Mouse (Mus musculus) brown adipose tissue, adult 24 weeks (tissue): ENCODE measurements at regions not wholly inside any gene's neighbourhood (a gene's known extent, or its start where the extent isn't known, plus 50 kb on each side); places are given as distances from the start of the nearest gene placed in this dataset.
A peak's percentile ranks its signal among the peaks of the same experiment; 100 is the strongest.

ENCODE experiments used
- H3K27ac ChIP-seq: fragments of 200-500 bp; replicated peaks from 2 replicates; pipeline ENCODE4 v1.5.1; 2012; ENCODE audit warnings: low read depth, mild to moderate bottlenecking, low read length
- H3K4me1 ChIP-seq: fragments of 200-500 bp; 2 replicates; pipeline ENCODE4 v1.6.1; 2012; ENCODE audit warnings: low read length, mixed read lengths; ENCODE audit not compliant: control insufficient read depth, insufficient read depth, insufficient read length
- H3K4me3 ChIP-seq: fragments of 200-500 bp; 2 replicates; pipeline ENCODE4 v1.5.1; 2012; ENCODE audit warnings: low read depth, mild to moderate bottlenecking, low read length, moderate library complexity; ENCODE audit not compliant: insufficient read depth

GRCm38 (mm10) chr13:71460607-71461006 is 502.9 kb downstream of the Irx1 start:
- Histone ChIP-seq H3K4me1 (no peaks in the 10 kb centered on the region), H3K27ac (no peak overlapping the region), H3K4me3 (no peak overlapping the region)

GRCm38 (mm10) chr13:71460097-71460496 is 503.4 kb downstream of the Irx1 start:
- Histone ChIP-seq H3K4me3 (no peak overlapping the region), H3K27ac (no peak overlapping the region), H3K4me1 (no peaks in the 10 kb centered on the region)

GRCm38 (mm10) chr13:71459022-71459536 is 504.4 kb downstream of the Irx1 start:
- Histone ChIP-seq H3K27ac (no peak overlapping the region), H3K4me1 (no peaks in the 10 kb centered on the region), H3K4me3 (no peak overlapping the region)

GRCm38 (mm10) chr13:71458061-71458935 is 505.2 kb downstream of the Irx1 start:
- H3K4me3 ChIP-seq: peak overlapping the region; percentile 36; the same call in 1 of the 2 replicates

GRCm38 (mm10) chr13:71457550-71457949 is 506.0 kb downstream of the Irx1 start:
- H3K4me3 ChIP-seq: no peak overlapping the region
- H3K27ac ChIP-seq: no peak overlapping the region
- no peaks in the 10 kb centered on the region for H3K4me1 ChIP-seq

More at GRCm38 (mm10) chr13:71458061-71458935, 505.2 kb downstream of the Irx1 start:
- no peak overlapping the region for H3K27ac ChIP-seq
- no peaks in the 10 kb centered on the region for H3K4me1 ChIP-seq

- H3K4me1 ChIP-seq: no peaks in the 10 kb centered on the region
- no peak overlapping the region for H3K4me3 ChIP-seq
- no peak overlapping the region for H3K27ac ChIP-seq
Observed at GRCm38 (mm10) chr13:71452258-71452657, 511.3 kb downstream of the Irx1 start.

GRCm38 (mm10) chr13:71437601-71438099 is 525.9 kb downstream of the Irx1 start:
- H3K27ac ChIP-seq: no peak overlapping the region

GRCm38 (mm10) chr13:71403654-71404560 is 559.6 kb downstream of the Irx1 start:
- H3K27ac ChIP-seq: no peak overlapping the region
- no peaks in the 10 kb centered on the region for H3K4me1 ChIP-seq
- no peak overlapping the region for H3K4me3 ChIP-seq

More at GRCm38 (mm10) chr13:71437601-71438099, 525.9 kb downstream of the Irx1 start:
- H3K4me3 ChIP-seq: no peak overlapping the region
- H3K4me1 ChIP-seq: no peaks in the 10 kb centered on the region

GRCm38 (mm10) chr13:71393716-71394309 is 552.2 kb upstream of the Adamts16 start:
- no peak overlapping the region for H3K27ac ChIP-seq
- no peak overlapping the region for H3K4me3 ChIP-seq
- H3K4me1 ChIP-seq: no peaks in the 10 kb centered on the region

- no peaks in the 10 kb centered on the region for H3K4me1 ChIP-seq
- no peak overlapping the region for H3K4me3 ChIP-seq
- H3K27ac ChIP-seq: no peak overlapping the region
Observed at GRCm38 (mm10) chr13:71378641-71379040, 537.0 kb upstream of the Adamts16 start.

GRCm38 (mm10) chr13:71375909-71376606 is 534.4 kb upstream of the Adamts16 start:
- no peak overlapping the region for H3K4me3 ChIP-seq
- H3K27ac ChIP-seq: no peak overlapping the region
- H3K4me1 ChIP-seq: no peaks in the 10 kb centered on the region

- H3K4me1 ChIP-seq: no peaks in the 10 kb centered on the region
- H3K27ac ChIP-seq: no peak overlapping the region
- H3K4me3 ChIP-seq: no peak overlapping the region
Observed at GRCm38 (mm10) chr13:71372701-71373685, 531.4 kb upstream of the Adamts16 start.

GRCm38 (mm10) chr13:71369832-71370231 is 528.2 kb upstream of the Adamts16 start:
- no peak overlapping the region for H3K4me3 ChIP-seq
- no peak overlapping the region for H3K27ac ChIP-seq
- H3K4me1 ChIP-seq: no peaks in the 10 kb centered on the region
